Mouse (Mus musculus) forebrain, embryonic 11.5 days (tissue): ENCODE measurements around the gene Efcab12. TPM values are rescaled to one million over a fixed set of nuclear protein-coding genes. Genes with fewer than 3 reads are reported as not detected.

Experiments used
- ATAC-seq: fragments of 200-750 bp; cut with Nextera tagmentation; replicated peaks from 2 replicates; pipeline ENCODE4 v1.8.0; 2017; ENCODE audit warnings: moderate TSS enrichment; ENCODE audit not compliant: low FRiP score
- DNase-seq: peaks from one replicate; pipeline ENCODE4 v3.0.0-alpha.2; 2017; ENCODE audit warnings: low spot score
- H3K27ac ChIP-seq: fragments of 300-500 bp; sonication (generic); 2 replicates; pipeline ENCODE4 v1.5.1; 2014; ENCODE audit warnings: low read depth, low read length
- H3K27me3 ChIP-seq: fragments of 300-500 bp; sonication (generic); 2 replicates; pipeline ENCODE4 v1.6.1; 2014; ENCODE audit warnings: mild to moderate bottlenecking, low read length, mixed read lengths; ENCODE audit not compliant: control insufficient read depth, insufficient read depth
- H3K36me3 ChIP-seq: fragments of 300-500 bp; sonication (generic); 2 replicates; pipeline ENCODE4 v1.6.1; 2014; ENCODE audit warnings: mild to moderate bottlenecking, low read length, moderate library complexity, mixed read lengths; ENCODE audit not compliant: control insufficient read depth, insufficient read depth
- H3K4me1 ChIP-seq: fragments of 300-500 bp; sonication (generic); replicated peaks from 2 replicates; pipeline ENCODE4 v1.6.1; 2014; ENCODE audit warnings: low read length, mixed read lengths; ENCODE audit not compliant: control insufficient read depth, insufficient read depth
- H3K4me2 ChIP-seq: fragments of 300-500 bp; sonication (generic); 2 replicates; pipeline ENCODE4 v1.6.1; 2014; ENCODE audit warnings: low read depth, mild to moderate bottlenecking, low read length, moderate library complexity, mixed read lengths; ENCODE audit not compliant: severe bottlenecking
- H3K4me3 ChIP-seq: fragments of 300-500 bp; sonication (generic); 2 replicates; pipeline ENCODE4 v1.5.1; 2014; ENCODE audit warnings: low read depth, low read length
- H3K9ac ChIP-seq: fragments of 300-500 bp; sonication (generic); 2 replicates; pipeline ENCODE4 v1.6.1; 2014; ENCODE audit warnings: low read length
- H3K9me3 ChIP-seq: fragments of 300-500 bp; sonication (generic); 2 replicates; pipeline ENCODE4 v1.6.1; 2016; ENCODE audit warnings: low read length, mixed read lengths; ENCODE audit not compliant: control insufficient read depth
- WGBS: fragments of 180-500 bp; shearing (Covaris S2); extraction: QIAGEN DNeasy Blood & Tissue Kit; methylation state at CpG from one replicate; pipeline ENCODE4 v1.1.7; 2014; 5-methylcytosine and 5-hydroxymethylcytosine counted together
- polyA plus RNA-seq: library from polyadenylated mRNA; unstranded; fragments of >200 nt; fragmentation: Nextera tagmentation; extraction: Ambion mirVana; gene quantifications from 2 replicates; pipeline ENCODE4 v1.2.1, GENCODE M21; 2014

Gene Efcab12
- polyA plus RNA-seq, 1 experiment from 2014 or later = 2.1 TPM

DNA sequence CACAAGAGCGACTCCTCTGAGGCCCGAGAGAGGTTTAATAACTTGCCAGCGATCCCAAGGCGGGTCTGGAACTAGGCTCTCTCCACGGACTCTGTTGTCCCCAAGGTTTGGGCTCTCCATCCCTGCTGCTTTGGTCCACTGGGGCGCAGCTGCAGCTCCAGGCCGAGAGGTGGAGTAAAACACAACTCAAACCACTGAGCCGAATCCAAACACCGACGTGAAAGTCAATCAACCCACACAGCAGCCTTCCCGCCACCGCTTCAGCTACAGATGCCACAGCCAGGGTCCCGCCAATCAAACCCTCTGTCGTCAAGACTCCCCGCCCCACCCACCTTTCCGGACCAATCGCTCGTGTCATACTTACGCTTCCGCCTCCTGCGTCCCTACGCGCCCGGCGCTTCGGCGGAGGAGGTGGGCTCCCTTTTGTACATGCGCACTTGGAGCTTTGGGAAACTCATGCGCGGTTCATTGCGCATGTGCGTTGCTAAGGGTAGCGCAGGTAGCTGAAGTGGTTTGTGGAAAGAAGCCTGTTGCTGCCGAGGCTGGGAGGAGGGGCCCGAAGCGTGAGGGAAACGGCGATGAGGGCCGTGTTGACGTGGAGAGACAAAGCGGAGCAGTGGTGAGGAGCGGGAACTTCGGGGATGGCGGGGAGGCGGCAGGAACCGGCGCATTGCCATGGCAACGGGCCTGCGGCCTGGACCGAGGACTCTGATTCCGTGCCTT, 15.0 kb upstream of the Efcab12 start, which contains the start of the genes Mbd4 and Ift122:
Gene Mbd4, minus strand, starts transcription at position 281 of the 723 bp plus-strand sequence.
Gene Ift122, plus strand, starts transcription at position 380 of the 723 bp plus-strand sequence.
- no peaks in the 10 kb centered on the region for H3K27me3 ChIP-seq
- H3K27ac ChIP-seq = peak within 1 kb of the TSS; percentile 90
- peak within 1 kb of the TSS; percentile 64 for H3K4me2 ChIP-seq
- WGBS = under 1% methylated on average over 51 of the region's 51 CpGs
- no peaks in the 10 kb centered on the region; the same call in 1 of the 2 replicates for H3K36me3 ChIP-seq
- H3K9me3 ChIP-seq = no peaks in the 10 kb centered on the region
- H3K4me1 ChIP-seq = peaks cover 5% of the 10 kb centered on the region; the same call in 1 of the 2 replicates
- peak; percentile 97 for ATAC-seq
- peak; percentile 99 for DNase-seq
- H3K4me3 ChIP-seq = peak within 1 kb of the TSS; percentile 59
- H3K9ac ChIP-seq = peak within 1 kb of the TSS; percentile 77

DNA sequence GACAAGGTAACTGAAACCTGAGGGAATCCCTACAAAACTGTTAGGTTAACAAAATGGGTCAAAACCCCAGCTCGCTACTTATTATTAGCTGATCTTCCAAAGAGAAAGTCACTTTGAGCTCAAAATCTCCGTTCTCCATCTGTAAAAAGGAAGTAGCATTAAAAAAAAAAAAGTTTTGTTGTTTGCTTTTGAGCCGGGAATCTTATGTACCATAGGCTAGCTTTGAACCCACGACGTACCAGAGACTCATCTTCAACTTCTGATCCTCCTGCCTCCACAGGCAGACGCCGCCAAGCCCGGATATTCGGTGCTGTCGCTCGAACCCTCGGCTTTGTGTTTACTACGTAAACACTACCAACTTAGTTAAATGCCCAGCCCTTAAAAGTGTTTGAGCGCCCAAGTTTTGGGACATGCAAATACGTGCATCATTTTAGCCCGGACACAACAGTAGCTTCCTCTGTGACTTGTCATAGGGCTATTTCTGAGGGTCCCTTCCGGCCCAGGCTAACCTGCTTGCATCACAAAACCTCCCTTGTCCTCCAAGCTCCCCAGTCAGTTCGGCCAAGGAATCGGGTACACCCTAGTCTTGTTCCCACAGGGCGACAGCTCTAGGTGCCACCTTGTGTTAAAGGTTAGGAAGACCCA, 14.4 kb upstream of the Efcab12 start:
- ATAC-seq (peak; percentile 25), DNase-seq (no peak)
- Histone ChIP-seq H3K9me3 (no peaks in the 10 kb centered on the region), H3K27me3 (no peaks in the 10 kb centered on the region), H3K4me1 (peaks cover 5% of the 10 kb centered on the region; the same call in 1 of the 2 replicates), H3K4me3 (peak overlapping the region; percentile 59), H3K9ac (peak overlapping the region; percentile 77), H3K27ac (peak overlapping the region; percentile 82), H3K4me2 (peak overlapping the region; percentile 64), H3K36me3 (no peaks in the 10 kb centered on the region; the same call in 1 of the 2 replicates)
- 6% methylated on average over 20 of the region's 20 CpGs for WGBS

DNA sequence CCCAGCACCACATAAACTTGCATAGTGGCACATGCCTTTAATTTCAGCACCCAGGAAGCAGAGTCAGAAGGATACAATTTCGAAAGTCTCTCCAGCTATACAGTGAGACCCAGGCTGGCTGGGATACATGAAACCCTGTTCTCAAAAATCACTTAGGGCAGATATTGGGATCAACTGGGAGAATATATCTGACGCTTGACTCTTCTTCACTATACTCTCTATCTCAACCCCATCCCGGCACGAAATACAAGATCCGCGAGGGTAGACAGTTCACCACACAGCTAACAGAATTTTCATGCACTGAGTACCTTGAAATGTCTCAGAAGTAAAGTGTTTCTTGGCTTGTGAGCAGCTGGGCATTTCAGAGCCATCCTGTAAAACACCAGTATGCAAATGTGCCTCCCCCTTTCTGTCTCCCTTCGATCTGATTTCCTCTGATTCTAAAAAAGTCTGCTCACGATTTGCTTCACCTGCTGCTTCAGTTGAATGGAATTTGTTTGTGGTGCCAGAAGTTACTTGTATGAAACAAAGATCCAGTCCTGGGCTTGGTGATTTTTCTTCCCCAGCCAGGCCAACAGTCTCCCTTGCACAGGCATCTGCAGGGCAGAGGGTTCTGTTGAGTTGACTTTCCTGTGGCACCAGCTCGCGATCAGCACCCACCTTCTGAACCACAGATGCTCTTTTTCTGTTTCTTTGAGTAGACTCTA, 10.5 kb upstream of the Efcab12 start:
- no peaks in the 10 kb centered on the region for H3K9me3 ChIP-seq
- no peak for ATAC-seq
- H3K27me3 ChIP-seq = no peaks in the 10 kb centered on the region
- WGBS = 95% methylated on average over 10 of the region's 10 CpGs
- no peak overlapping the region for H3K4me3 ChIP-seq
- H3K9ac ChIP-seq = no peak overlapping the region
- H3K27ac ChIP-seq = no peak overlapping the region
- no peak overlapping the region for H3K4me2 ChIP-seq
- no peak for DNase-seq
- no peaks in the 10 kb centered on the region; the same call in 1 of the 2 replicates for H3K36me3 ChIP-seq
- peaks cover 5% of the 10 kb centered on the region; the same call in 1 of the 2 replicates for H3K4me1 ChIP-seq

DNA sequence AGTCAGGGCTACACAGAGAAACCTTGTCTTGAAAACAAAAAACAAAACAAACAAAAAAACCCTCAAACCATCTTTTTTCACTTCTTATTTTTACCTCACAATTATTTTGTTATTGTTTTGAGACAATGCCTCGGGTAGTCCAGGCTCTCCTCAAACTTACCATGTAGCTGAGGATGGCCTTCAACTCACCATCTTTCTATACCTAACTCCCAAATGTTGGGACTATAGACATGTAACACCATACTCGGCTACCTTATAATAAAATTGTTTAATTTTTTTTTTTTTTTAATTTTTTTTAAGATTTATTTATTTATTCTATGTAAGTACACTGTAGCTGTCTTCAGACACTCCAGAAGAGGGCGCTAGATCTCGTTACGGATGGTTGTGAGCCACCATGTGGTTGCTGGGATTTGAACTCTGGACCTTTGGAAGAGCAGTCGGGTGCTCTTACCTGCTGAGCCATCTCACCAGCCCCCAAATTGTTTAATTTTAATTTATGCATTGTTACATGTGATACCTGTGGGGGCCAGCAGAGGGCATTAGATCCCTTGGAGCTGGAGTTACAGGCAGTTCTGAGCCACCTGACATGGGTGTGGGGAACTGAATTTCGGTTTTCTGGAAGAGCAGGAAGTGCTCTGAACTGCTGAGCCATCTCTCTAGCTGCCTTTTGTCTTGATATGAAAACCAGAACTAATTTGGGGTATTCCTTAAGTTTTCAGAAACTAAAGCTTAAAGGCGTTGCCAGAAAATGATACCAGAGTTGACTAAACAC, 8.6 kb upstream of the Efcab12 start:
- Histone ChIP-seq H3K9me3 (no peaks in the 10 kb centered on the region), H3K27ac (no peak overlapping the region), H3K9ac (no peak overlapping the region), H3K4me3 (no peak overlapping the region), H3K36me3 (no peaks in the 10 kb centered on the region; the same call in 1 of the 2 replicates), H3K4me2 (no peak overlapping the region), H3K27me3 (no peaks in the 10 kb centered on the region), H3K4me1 (0 out of 2 replicates have a peak, but pooled peaks cover under 1% of the 10 kb centered on the region)
- 56% methylated on average over 6 of the region's 8 CpGs for WGBS
- 0 out of 2 replicates have a peak, but pooled peaks have one; percentile 30 for ATAC-seq
- DNase-seq = peak; percentile 74

DNA sequence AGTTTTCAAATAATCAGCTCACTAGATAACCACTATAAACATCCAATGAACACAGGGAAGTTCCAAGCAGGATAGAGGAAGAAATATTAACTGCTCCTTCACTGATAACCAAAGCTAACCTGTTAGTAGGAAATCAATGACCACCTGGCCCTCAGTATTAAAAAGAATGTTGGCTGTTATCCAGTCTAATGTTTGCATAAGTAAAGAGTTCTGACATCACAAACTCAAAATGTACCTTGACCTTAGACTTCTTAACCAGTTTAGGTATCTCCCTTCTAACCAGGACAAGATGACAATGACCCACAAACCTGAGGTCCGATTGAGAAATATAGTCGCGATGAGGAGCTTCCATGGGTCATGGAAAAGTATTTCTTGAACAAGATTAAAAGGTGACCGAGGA, 6.8 kb upstream of the Efcab12 start:
- Histone ChIP-seq H3K36me3 (no peaks in the 10 kb centered on the region; the same call in 1 of the 2 replicates), H3K27me3 (no peaks in the 10 kb centered on the region), H3K9me3 (no peaks in the 10 kb centered on the region), H3K4me2 (no peak overlapping the region), H3K4me1 (no peaks in the 10 kb centered on the region), H3K27ac (no peak overlapping the region), H3K4me3 (no peak overlapping the region), H3K9ac (no peak overlapping the region)
- WGBS = 95% methylated on average over 4 of the region's 4 CpGs
- DNase-seq = no peak
- no peak for ATAC-seq

DNA sequence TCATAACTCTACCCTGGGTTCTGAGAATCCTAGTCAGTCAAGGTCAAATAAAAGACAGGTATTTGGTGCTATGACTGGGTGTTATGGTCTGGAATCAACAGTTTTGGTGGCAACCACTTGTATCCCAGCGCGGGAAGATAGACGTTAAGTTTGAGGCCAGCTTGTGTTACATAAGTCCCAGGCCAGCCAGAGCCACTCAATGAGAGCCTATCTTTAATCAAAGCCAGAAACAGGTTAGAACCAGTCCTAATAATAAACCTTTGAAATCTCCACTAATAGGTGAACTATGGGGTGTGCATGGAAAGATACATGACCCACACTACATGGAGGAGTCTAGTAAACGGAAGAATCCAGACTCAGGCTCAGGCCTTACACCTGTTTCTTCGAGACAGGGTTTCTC, 533 bp upstream of the Efcab12 start:
- H3K27ac ChIP-seq = no peak overlapping the region
- WGBS = 71% methylated on average over 5 of the region's 5 CpGs
- peak overlapping the region; percentile 46 for H3K4me2 ChIP-seq
- no peaks in the 10 kb centered on the region for H3K4me1 ChIP-seq
- no peak for DNase-seq
- no peaks in the 10 kb centered on the region for H3K36me3 ChIP-seq
- 0 out of 2 replicates have a peak, but pooled peaks have one; percentile 25 for ATAC-seq
- H3K9me3 ChIP-seq = no peaks in the 10 kb centered on the region
- H3K27me3 ChIP-seq = no peaks in the 10 kb centered on the region
- no peak overlapping the region; the same call in 1 of the 2 replicates for H3K9ac ChIP-seq
- H3K4me3 ChIP-seq = no peak overlapping the region

DNA sequence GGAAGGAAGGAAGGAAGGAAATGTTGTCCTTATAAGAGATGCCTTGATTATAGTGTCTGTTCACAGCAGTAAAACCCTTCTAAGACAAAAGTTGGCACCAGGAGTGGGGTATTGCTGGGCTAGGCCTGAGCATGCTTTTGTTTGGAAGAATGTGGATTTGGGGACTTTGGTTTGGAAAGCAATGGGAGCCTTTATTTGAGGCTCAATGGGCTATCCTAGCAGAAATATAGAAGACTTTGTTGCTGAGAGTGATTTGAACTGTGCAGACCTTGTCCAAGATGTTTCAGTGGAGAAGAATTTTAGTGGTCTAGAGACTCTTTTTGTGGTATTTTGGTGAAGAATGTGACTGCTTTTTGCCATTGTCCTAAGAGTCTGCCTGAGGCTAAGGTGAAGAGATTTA, 4.4 kb downstream of the Efcab12 start:
- Histone ChIP-seq H3K4me3 (no peak overlapping the region), H3K9ac (no peak overlapping the region), H3K4me2 (no peak overlapping the region), H3K9me3 (no peaks in the 10 kb centered on the region), H3K27ac (no peak overlapping the region), H3K36me3 (no peaks in the 10 kb centered on the region), H3K4me1 (no peaks in the 10 kb centered on the region), H3K27me3 (no peaks in the 10 kb centered on the region)
- ATAC-seq (no peak), DNase-seq (no peak)
